Mouse (Mus musculus) liver, embryonic 15.5 days (tissue): Measurements from ENCODE around the gene Nrros. TPM values are rescaled to one million over a fixed set of nuclear protein-coding genes. Genes with fewer than 3 reads are reported as not detected.

Experiments used
- ATAC-seq: fragments of 200-750 bp; cut with Nextera tagmentation; 2 replicates; pipeline ENCODE4 v1.8.0; 2017; ENCODE audit warnings: moderate number of reproducible peaks, mild to moderate bottlenecking, moderate library complexity; ENCODE audit not compliant: insufficient read depth
- H3K27ac ChIP-seq: fragments of 300-500 bp; sonication (generic); replicated peaks from 2 replicates; pipeline ENCODE4 v1.5.1; 2015; ENCODE audit warnings: mild to moderate bottlenecking, inconsistent platforms
- H3K27me3 ChIP-seq: fragments of 300-500 bp; sonication (generic); 2 replicates; pipeline ENCODE4 v1.6.1; 2015; ENCODE audit warnings: mild to moderate bottlenecking, inconsistent platforms
- H3K36me3 ChIP-seq: fragments of 300-500 bp; sonication (generic); replicated peaks from 2 replicates; pipeline ENCODE4 v1.6.1; 2015; ENCODE audit warnings: moderate library complexity, mild to moderate bottlenecking, inconsistent platforms
- H3K4me1 ChIP-seq: fragments of 300-500 bp; sonication (generic); replicated peaks from 2 replicates; pipeline ENCODE4 v1.6.1; 2015; ENCODE audit warnings: inconsistent platforms
- H3K4me2 ChIP-seq: fragments of 300-500 bp; sonication (generic); 2 replicates; pipeline ENCODE4 v1.6.1; 2015; ENCODE audit warnings: moderate library complexity, mild to moderate bottlenecking, inconsistent platforms
- H3K4me3 ChIP-seq: fragments of 300-500 bp; sonication (generic); replicated peaks from 2 replicates; pipeline ENCODE4 v1.5.1; 2015; ENCODE audit warnings: mild to moderate bottlenecking, inconsistent platforms
- H3K9ac ChIP-seq: fragments of 300-500 bp; sonication (generic); 2 replicates; pipeline ENCODE4 v1.6.1; 2015; ENCODE audit warnings: moderate library complexity, mild to moderate bottlenecking, inconsistent platforms
- H3K9me3 ChIP-seq: fragments of 300-500 bp; sonication (generic); replicated peaks from 2 replicates; pipeline ENCODE4 v1.6.1; 2016; ENCODE audit warnings: inconsistent platforms
- whole genome bisulfite sequencing: fragments of 180-500 bp; shearing (Covaris S2); methylation state at CpG from one replicate; pipeline ENCODE4 v1.1.7; 2015; ENCODE audit warnings: mixed read lengths; ENCODE audit not compliant: insufficient replicate concordance; 5-methylcytosine and 5-hydroxymethylcytosine counted together
- polyA plus RNA-seq: library from polyadenylated mRNA; unstranded; fragments of >200 nt; fragmentation: Nextera tagmentation; extraction: Ambion mirVana; gene quantifications from 2 replicates; pipeline ENCODE4 v1.2.1, GENCODE M21; 2015

Gene Nrros
- 24.1 and 24.5 TPM in 2 replicates for polyA plus RNA-seq

GRCm38 (mm10) chr16:32165281-32165821 is at the start of gene Nrros:
Nrros (minus strand) TSS chr16:32165594.
- Histone ChIP-seq H3K9ac (peak within 1 kb of the TSS; percentile 65), H3K27ac (peak within 1 kb of the TSS; percentile 51), H3K4me2 (peak within 1 kb of the TSS; percentile 85), H3K4me3 (peak within 1 kb of the TSS; percentile 62), H3K36me3 (peaks cover 5% of the 10 kb centered on the region; the same call in 1 of the 2 replicates), H3K9me3 (no peaks in the 10 kb centered on the region), H3K4me1 (peaks cover 48% of the 10 kb centered on the region), H3K27me3 (no peaks in the 10 kb centered on the region)
- WGBS: 1% methylated on average over 25 of the region's 25 CpGs
- ATAC-seq: peak; percentile 74

GRCm38 (mm10) chr16:32214804-32215576 is 49.6 kb upstream of the Nrros start:
- no peak overlapping the region for H3K9ac ChIP-seq
- H3K27ac ChIP-seq: no peak overlapping the region
- H3K4me2 ChIP-seq: no peak overlapping the region
- H3K36me3 ChIP-seq: no peaks in the 10 kb centered on the region
- WGBS: 57% methylated on average over 17 of the region's 17 CpGs
- no peak for ATAC-seq
- H3K4me3 ChIP-seq: no peak overlapping the region
- H3K27me3 ChIP-seq: no peaks in the 10 kb centered on the region
- H3K9me3 ChIP-seq: no peaks in the 10 kb centered on the region
- no peaks in the 10 kb centered on the region for H3K4me1 ChIP-seq

- no peak for ATAC-seq
- Histone ChIP-seq H3K9ac (no peak overlapping the region), H3K9me3 (no peaks in the 10 kb centered on the region), H3K4me1 (no peaks in the 10 kb centered on the region), H3K36me3 (no peaks in the 10 kb centered on the region), H3K27ac (no peak overlapping the region), H3K4me3 (no peak overlapping the region), H3K27me3 (no peaks in the 10 kb centered on the region), H3K4me2 (no peak overlapping the region)
These were observed 48.8 kb upstream of the Nrros start for GRCm38 (mm10) chr16:32214156-32214555.

GRCm38 (mm10) chr16:32204902-32205301 is 39.5 kb upstream of the Nrros start:
- Histone ChIP-seq H3K27me3 (no peaks in the 10 kb centered on the region), H3K9ac (no peak overlapping the region), H3K9me3 (no peaks in the 10 kb centered on the region), H3K36me3 (no peaks in the 10 kb centered on the region), H3K4me2 (no peak overlapping the region), H3K4me3 (no peak overlapping the region), H3K4me1 (no peaks in the 10 kb centered on the region), H3K27ac (no peak overlapping the region)
- no peak for ATAC-seq
- 41% methylated on average over 3 of the region's 3 CpGs for WGBS

- Histone ChIP-seq H3K36me3 (no peaks in the 10 kb centered on the region), H3K27me3 (no peaks in the 10 kb centered on the region), H3K27ac (0 out of 2 replicates have a peak overlapping the region, but pooled peaks have one; percentile 3), H3K4me1 (no peaks in the 10 kb centered on the region), H3K9ac (no peak overlapping the region), H3K4me3 (no peak overlapping the region), H3K9me3 (no peaks in the 10 kb centered on the region), H3K4me2 (no peak overlapping the region)
- WGBS: 34% methylated on average over 6 of the region's 6 CpGs
- ATAC-seq: peak; percentile 37; the same call in 1 of the 2 replicates
These were observed 37.3 kb upstream of the Nrros start for GRCm38 (mm10) chr16:32202681-32203080.

GRCm38 (mm10) chr16:32201004-32201325 is 35.6 kb upstream of the Nrros start:
- H3K4me3 ChIP-seq: peak overlapping the region; percentile 49
- WGBS: 71% methylated on average over 9 of the region's 9 CpGs
- no peak for ATAC-seq

GRCm38 (mm10) chr16:32200256-32201003 is 35.0 kb upstream of the Nrros start:
- Histone ChIP-seq H3K4me1 (no peaks in the 10 kb centered on the region), H3K27me3 (no peaks in the 10 kb centered on the region), H3K4me3 (peak overlapping the region; percentile 49), H3K36me3 (no peaks in the 10 kb centered on the region), H3K27ac (peak overlapping the region; percentile 38; the same call in 1 of the 2 replicates), H3K9ac (peak overlapping the region; percentile 15; the same call in 1 of the 2 replicates), H3K4me2 (peak overlapping the region; percentile 39), H3K9me3 (no peaks in the 10 kb centered on the region)
- 65% methylated on average over 21 of the region's 21 CpGs for WGBS
- ATAC-seq: no peak

More at GRCm38 (mm10) chr16:32201004-32201325, 35.6 kb upstream of the Nrros start:
- H3K9me3 ChIP-seq: no peaks in the 10 kb centered on the region
- H3K4me1 ChIP-seq: no peaks in the 10 kb centered on the region
- H3K36me3 ChIP-seq: no peaks in the 10 kb centered on the region
- peak overlapping the region; percentile 38; the same call in 1 of the 2 replicates for H3K27ac ChIP-seq
- no peaks in the 10 kb centered on the region for H3K27me3 ChIP-seq
- peak overlapping the region; percentile 39 for H3K4me2 ChIP-seq
- no peak overlapping the region for H3K9ac ChIP-seq

GRCm38 (mm10) chr16:32190011-32190441 is 24.6 kb upstream of the Nrros start:
- Histone ChIP-seq H3K27me3 (no peaks in the 10 kb centered on the region), H3K9me3 (no peaks in the 10 kb centered on the region), H3K4me3 (peak overlapping the region; percentile 20; the same call in 1 of the 2 replicates), H3K36me3 (no peaks in the 10 kb centered on the region), H3K4me1 (0 out of 2 replicates have a peak, but pooled peaks cover 3% of the 10 kb centered on the region), H3K27ac (peak overlapping the region; percentile 61), H3K4me2 (peak overlapping the region; percentile 48), H3K9ac (no peak overlapping the region)
- no peak for ATAC-seq
- WGBS: 10% methylated on average over 12 of the region's 12 CpGs

GRCm38 (mm10) chr16:32189109-32189508 is 23.7 kb upstream of the Nrros start:
- H3K4me3 ChIP-seq: no peak overlapping the region
- H3K36me3 ChIP-seq: no peaks in the 10 kb centered on the region
- 0 out of 2 replicates have a peak, but pooled peaks cover 3% of the 10 kb centered on the region for H3K4me1 ChIP-seq
- H3K9me3 ChIP-seq: no peaks in the 10 kb centered on the region
- H3K4me2 ChIP-seq: 0 out of 2 replicates have a peak overlapping the region, but pooled peaks have one; percentile 13
- 20% methylated on average over 6 of the region's 6 CpGs for WGBS
- H3K9ac ChIP-seq: no peak overlapping the region
- 0 out of 2 replicates have a peak overlapping the region, but pooled peaks have one; percentile 30 for H3K27ac ChIP-seq
- no peaks in the 10 kb centered on the region for H3K27me3 ChIP-seq
- ATAC-seq: no peak

- Histone ChIP-seq H3K4me2 (no peak overlapping the region), H3K36me3 (no peaks in the 10 kb centered on the region), H3K9ac (no peak overlapping the region), H3K4me1 (0 out of 2 replicates have a peak, but pooled peaks cover 3% of the 10 kb centered on the region), H3K27ac (no peak overlapping the region), H3K9me3 (no peaks in the 10 kb centered on the region), H3K4me3 (no peak overlapping the region), H3K27me3 (no peaks in the 10 kb centered on the region)
- 84% methylated on average over 5 of the region's 5 CpGs for WGBS
- ATAC-seq: no peak
These were observed 20.7 kb upstream of the Nrros start for GRCm38 (mm10) chr16:32186056-32186455.
